Mouse (Mus musculus): ENCODE data around the gene Zmiz1. TPM values are rescaled to one million over a fixed set of nuclear protein-coding genes. Genes with fewer than 3 reads are reported as not detected.

Zmiz1 gene
- polyA plus RNA-seq, 1 experiment from 2014 or later = 57.0 TPM

DNA sequence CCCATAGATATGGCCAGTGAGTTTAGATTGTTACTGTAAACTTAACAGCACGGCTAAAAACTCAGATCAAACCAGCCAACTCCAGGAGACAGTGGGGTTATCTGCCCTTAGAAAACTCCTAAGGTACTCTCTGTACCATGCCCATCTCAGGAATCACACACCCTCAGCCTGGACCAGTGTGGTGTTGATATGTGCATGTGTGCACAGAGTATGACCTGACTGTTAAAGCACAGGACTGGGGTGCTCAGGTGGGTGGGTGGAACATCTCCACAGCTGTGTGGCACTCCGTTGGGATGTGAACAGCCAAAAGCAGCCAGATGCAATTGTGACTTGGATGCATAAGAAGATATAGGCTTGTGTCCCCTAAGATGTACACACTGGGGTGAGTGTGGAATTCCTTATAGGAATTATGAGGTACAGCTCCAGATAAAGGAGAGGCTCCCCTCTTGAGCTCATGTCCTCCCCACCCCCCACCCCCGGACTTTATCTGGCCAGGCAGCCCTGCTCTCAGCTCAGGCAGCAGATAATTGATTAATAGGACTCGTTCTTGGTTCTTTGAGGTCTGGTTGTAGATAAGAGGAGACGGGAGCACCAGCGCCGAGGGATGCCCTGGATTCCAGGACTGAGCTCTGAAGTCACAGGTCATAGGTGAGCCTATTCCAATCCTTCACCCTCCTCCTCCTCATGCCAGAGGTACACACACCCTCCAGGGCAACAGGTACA, 35.1 kb upstream of the Zmiz1 start:
- Histone ChIP-seq H3K27ac (ENCODE audit: low read depth, low read length) (no peak overlapping the region), H3K9ac (ENCODE audit: low read depth, low read length) (no peak overlapping the region)
- ATAC-seq (ENCODE audit: low FRiP score) = no peak

DNA sequence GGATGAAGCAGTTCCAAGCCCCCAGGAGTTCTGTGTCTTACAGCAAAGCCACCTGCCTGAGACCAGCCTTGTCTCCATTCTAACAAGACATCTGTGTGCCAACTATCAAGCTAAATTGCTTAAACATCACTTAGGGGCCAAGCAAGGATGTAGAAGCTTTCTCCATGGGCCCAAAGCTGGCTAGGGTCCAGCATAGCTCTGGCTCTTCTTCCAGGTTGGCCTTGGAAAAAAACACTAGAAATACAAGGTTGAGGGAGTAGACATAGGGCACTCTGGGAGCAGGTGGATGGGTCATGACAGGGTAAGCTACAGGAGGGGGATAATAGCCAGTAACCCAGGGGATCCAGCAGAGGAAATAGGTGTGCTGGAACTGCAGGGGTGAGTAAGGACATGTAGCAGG, 20.7 kb upstream of the Zmiz1 start:
- Histone ChIP-seq H3K27me3 (ENCODE audit: control insufficient read depth, insufficient read depth, low read length) (no peaks in the 10 kb centered on the region), H3K9me3 (ENCODE audit: control insufficient read depth, low read length) (no peaks in the 10 kb centered on the region), H3K4me2 (replicated peaks; ENCODE audit: low read depth, low read length) (no peak overlapping the region), H3K9ac (ENCODE audit: low read depth, low read length) (no peak overlapping the region), H3K4me1 (replicated peaks; ENCODE audit: control insufficient read depth, insufficient read depth, low read length) (no peaks in the 10 kb centered on the region), H3K36me3 (ENCODE audit: control insufficient read depth, insufficient read depth, low read length) (no peaks in the 10 kb centered on the region), H3K4me3 (ENCODE audit: low read depth, low read length) (no peak overlapping the region), H3K27ac (ENCODE audit: low read depth, low read length) (no peak overlapping the region)
- DNase-seq (ENCODE audit: low spot score) = no peak
- no peak for ATAC-seq (ENCODE audit: low FRiP score)

More for the DNA sequence above, 35.1 kb upstream of the Zmiz1 start:
- Histone ChIP-seq H3K36me3 (ENCODE audit: control insufficient read depth, insufficient read depth, low read length) (no peaks in the 10 kb centered on the region), H3K4me3 (ENCODE audit: low read depth, low read length) (no peak overlapping the region), H3K4me2 (replicated peaks; ENCODE audit: low read depth, low read length) (no peak overlapping the region), H3K9me3 (ENCODE audit: control insufficient read depth, low read length) (no peaks in the 10 kb centered on the region), H3K4me1 (replicated peaks; ENCODE audit: control insufficient read depth, insufficient read depth, low read length) (no peaks in the 10 kb centered on the region; the same call in 1 of the 2 replicates), H3K27me3 (ENCODE audit: control insufficient read depth, insufficient read depth, low read length) (no peaks in the 10 kb centered on the region)
- 75% methylated on average over 7 of the region's 7 CpGs for WGBS
- DNase-seq (ENCODE audit: low spot score) = no peak

DNA sequence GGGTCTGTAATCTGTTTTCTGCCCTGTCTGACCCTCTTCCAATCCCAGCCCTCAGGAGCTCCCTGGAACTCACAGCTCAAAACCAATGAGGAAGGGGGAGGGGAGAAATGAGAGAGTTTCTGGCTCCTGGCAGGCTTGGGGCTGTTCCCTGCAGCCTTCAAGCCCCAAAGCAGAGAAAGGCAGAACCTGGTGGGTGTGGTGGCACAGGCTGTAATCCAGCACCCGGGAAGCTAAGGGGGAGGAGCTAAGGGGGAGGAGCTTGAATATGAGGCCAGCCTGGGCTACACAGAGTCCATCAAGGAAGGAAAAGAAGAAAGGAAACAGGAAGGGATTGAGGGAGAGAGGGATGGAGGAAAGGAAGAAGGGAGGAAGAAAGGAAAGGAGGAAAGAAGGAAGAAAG, 18.9 kb upstream of the Zmiz1 start:
- H3K4me1 ChIP-seq (replicated peaks; ENCODE audit: control insufficient read depth, insufficient read depth, low read length) = no peaks in the 10 kb centered on the region
- H3K9me3 ChIP-seq (ENCODE audit: control insufficient read depth, low read length) = no peaks in the 10 kb centered on the region
- H3K27ac ChIP-seq (ENCODE audit: low read depth, low read length) = no peak overlapping the region
- no peak overlapping the region for H3K4me3 ChIP-seq (ENCODE audit: low read depth, low read length)
- 23% methylated on average over 1 of the region's 1 CpGs for WGBS
- ATAC-seq (ENCODE audit: low FRiP score) = no peak
- no peak overlapping the region for H3K9ac ChIP-seq (ENCODE audit: low read depth, low read length)
- H3K27me3 ChIP-seq (ENCODE audit: control insufficient read depth, insufficient read depth, low read length) = no peaks in the 10 kb centered on the region
- DNase-seq (ENCODE audit: low spot score) = no peak
- no peaks in the 10 kb centered on the region for H3K36me3 ChIP-seq (ENCODE audit: control insufficient read depth, insufficient read depth, low read length)
- H3K4me2 ChIP-seq (replicated peaks; ENCODE audit: low read depth, low read length) = no peak overlapping the region

DNA sequence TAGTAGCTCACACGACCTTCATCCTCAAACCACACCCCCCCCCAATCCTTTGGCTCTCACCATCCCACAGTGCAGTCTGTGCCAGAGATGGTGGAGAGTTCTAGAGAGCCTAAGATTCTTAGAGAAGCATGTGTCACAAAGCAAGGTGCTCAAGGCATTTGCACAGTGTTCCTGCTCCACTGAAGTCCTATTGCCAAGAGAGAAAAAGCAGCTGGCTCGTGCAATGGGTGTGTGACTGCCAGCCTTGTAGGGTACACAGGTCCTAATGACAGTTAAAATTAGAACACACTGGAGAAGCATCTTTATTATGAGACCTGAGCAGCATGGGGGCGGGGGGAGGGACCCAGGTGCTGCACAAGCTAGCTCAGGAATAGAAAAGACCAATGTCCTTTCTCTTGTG, 18.2 kb upstream of the Zmiz1 start:
- Histone ChIP-seq H3K36me3 (ENCODE audit: control insufficient read depth, insufficient read depth, low read length) (no peaks in the 10 kb centered on the region), H3K4me2 (replicated peaks; ENCODE audit: low read depth, low read length) (no peak overlapping the region), H3K4me1 (replicated peaks; ENCODE audit: control insufficient read depth, insufficient read depth, low read length) (no peaks in the 10 kb centered on the region), H3K27me3 (ENCODE audit: control insufficient read depth, insufficient read depth, low read length) (no peaks in the 10 kb centered on the region), H3K27ac (ENCODE audit: low read depth, low read length) (no peak overlapping the region), H3K9ac (ENCODE audit: low read depth, low read length) (no peak overlapping the region), H3K9me3 (ENCODE audit: control insufficient read depth, low read length) (no peaks in the 10 kb centered on the region), H3K4me3 (ENCODE audit: low read depth, low read length) (no peak overlapping the region)
- no peak for ATAC-seq (ENCODE audit: low FRiP score)
- 52% methylated on average over 3 of the region's 3 CpGs for WGBS
- no peak for DNase-seq (ENCODE audit: low spot score)

DNA sequence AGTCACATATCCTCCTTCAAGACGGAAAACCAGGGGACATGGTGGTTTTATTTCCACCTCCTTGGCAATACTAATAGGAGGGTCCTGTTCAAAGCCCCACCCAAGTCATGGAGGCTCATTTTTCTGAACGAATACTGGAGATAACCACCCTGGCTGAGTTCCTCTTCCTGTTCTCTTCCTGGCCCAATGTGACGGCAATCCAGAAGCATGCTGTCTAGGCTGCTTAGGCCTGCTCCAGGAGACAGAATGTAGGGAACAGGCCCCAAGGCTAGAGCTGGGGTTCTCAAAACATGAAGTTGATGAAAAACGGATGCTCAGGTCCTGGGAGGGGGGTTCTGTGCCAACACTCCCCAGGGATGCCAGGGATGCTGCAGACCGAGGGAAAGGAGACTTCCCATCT, 17.5 kb upstream of the Zmiz1 start:
- Histone ChIP-seq H3K9ac (ENCODE audit: low read depth, low read length) (no peak overlapping the region), H3K4me1 (replicated peaks; ENCODE audit: control insufficient read depth, insufficient read depth, low read length) (no peaks in the 10 kb centered on the region), H3K27ac (ENCODE audit: low read depth, low read length) (no peak overlapping the region), H3K4me2 (replicated peaks; ENCODE audit: low read depth, low read length) (no peak overlapping the region), H3K36me3 (ENCODE audit: control insufficient read depth, insufficient read depth, low read length) (no peaks in the 10 kb centered on the region), H3K27me3 (ENCODE audit: control insufficient read depth, insufficient read depth, low read length) (no peaks in the 10 kb centered on the region), H3K9me3 (ENCODE audit: control insufficient read depth, low read length) (no peaks in the 10 kb centered on the region), H3K4me3 (ENCODE audit: low read depth, low read length) (no peak overlapping the region)
- DNase-seq (ENCODE audit: low spot score) (no peak), ATAC-seq (ENCODE audit: low FRiP score) (no peak)
- 78% methylated on average over 5 of the region's 5 CpGs for WGBS

DNA sequence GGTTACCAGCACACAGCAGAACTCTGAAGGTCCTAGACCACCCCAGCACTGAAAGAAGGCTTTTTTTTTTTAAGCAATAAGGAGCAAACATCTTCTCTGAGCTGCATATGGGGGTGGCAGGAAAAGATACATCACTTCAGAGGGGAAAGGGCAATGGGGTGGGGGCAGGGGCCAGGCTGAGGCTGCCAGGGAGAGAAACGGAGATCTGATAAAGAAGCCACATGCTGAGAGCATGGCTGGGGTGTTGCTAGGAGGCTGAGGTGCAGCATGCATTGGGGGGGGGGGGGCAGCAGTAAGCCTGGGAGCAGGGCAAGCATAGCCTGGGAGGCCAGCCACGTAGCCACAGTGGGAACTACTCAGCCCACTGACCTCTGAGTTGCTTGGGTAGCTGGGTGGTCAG, 16.3 kb upstream of the Zmiz1 start:
- Histone ChIP-seq H3K9me3 (ENCODE audit: control insufficient read depth, low read length) (no peaks in the 10 kb centered on the region), H3K4me3 (ENCODE audit: low read depth, low read length) (no peak overlapping the region), H3K9ac (ENCODE audit: low read depth, low read length) (no peak overlapping the region), H3K27me3 (ENCODE audit: control insufficient read depth, insufficient read depth, low read length) (no peaks in the 10 kb centered on the region), H3K4me2 (replicated peaks; ENCODE audit: low read depth, low read length) (no peak overlapping the region), H3K27ac (ENCODE audit: low read depth, low read length) (no peak overlapping the region), H3K4me1 (replicated peaks; ENCODE audit: control insufficient read depth, insufficient read depth, low read length) (no peaks in the 10 kb centered on the region), H3K36me3 (ENCODE audit: control insufficient read depth, insufficient read depth, low read length) (no peaks in the 10 kb centered on the region)
- WGBS = 9% methylated on average over 2 of the region's 2 CpGs
- no peak for DNase-seq (ENCODE audit: low spot score)
- ATAC-seq (ENCODE audit: low FRiP score) = no peak

DNA sequence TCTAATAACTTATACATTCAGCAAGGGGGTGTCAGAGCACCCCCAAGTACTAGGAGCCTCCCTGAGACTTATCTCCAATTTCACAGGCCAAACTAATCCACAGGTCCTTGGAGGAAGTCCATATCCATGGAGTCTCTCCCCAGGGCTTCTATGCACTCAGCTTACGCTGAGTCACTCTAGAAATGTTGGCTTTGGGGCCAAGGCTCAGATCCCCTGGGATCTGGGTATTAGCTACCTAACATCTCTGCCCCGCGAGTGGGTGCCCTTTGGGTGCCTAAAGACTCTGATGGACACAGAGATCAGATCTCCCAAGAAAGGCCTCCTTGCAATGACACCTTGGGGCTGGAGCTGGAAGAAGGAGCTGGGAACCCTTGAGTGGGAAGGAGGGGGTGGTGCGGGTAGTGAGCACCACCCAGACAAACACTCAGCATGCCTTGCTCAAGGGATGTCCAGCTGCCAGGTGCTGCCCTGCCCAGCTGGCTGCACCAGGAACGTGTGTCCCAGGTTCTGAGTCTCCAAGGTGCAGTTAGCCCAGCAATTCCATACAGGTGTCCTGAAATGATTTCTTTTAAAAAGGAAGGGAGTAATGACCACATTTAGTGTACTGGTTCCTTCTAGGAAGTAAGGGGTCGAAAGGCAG, 11.7 kb upstream of the Zmiz1 start:
- ATAC-seq (ENCODE audit: low FRiP score) (no peak), DNase-seq (ENCODE audit: low spot score) (no peak)
- H3K4me1 ChIP-seq (replicated peaks; ENCODE audit: control insufficient read depth, insufficient read depth, low read length) = no peaks in the 10 kb centered on the region
- H3K27me3 ChIP-seq (ENCODE audit: control insufficient read depth, insufficient read depth, low read length) = no peaks in the 10 kb centered on the region
- H3K27ac ChIP-seq (ENCODE audit: low read depth, low read length) = no peak overlapping the region
- H3K36me3 ChIP-seq (ENCODE audit: control insufficient read depth, insufficient read depth, low read length) = no peaks in the 10 kb centered on the region
- H3K9me3 ChIP-seq (ENCODE audit: control insufficient read depth, low read length) = no peaks in the 10 kb centered on the region
- no peak overlapping the region for H3K9ac ChIP-seq (ENCODE audit: low read depth, low read length)
- 86% methylated on average over 6 of the region's 6 CpGs for WGBS
- no peak overlapping the region for H3K4me2 ChIP-seq (replicated peaks; ENCODE audit: low read depth, low read length)
- H3K4me3 ChIP-seq (ENCODE audit: low read depth, low read length) = no peak overlapping the region

DNA sequence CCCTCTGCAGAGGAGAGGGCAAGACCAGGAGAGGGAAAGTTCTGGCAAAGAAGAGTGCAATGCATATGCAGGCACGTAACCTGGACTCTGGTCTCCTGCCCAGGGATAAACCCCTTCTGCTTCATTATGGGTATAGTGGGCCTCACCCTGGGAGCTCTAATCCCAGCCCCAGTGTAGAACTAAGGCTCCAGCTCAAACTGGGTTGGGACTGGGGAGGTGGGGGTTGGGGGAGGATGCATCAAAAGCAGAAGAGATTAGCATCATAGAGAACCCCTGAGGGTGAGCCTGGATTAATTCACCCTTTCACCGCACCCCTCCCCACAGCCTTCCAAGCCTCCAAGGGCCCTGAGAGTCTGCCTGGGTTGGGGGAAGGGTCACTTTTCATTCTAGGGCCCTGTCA, 10.5 kb upstream of the Zmiz1 start:
- WGBS = 40% methylated on average over 2 of the region's 2 CpGs
- H3K9me3 ChIP-seq (ENCODE audit: control insufficient read depth, low read length) = no peaks in the 10 kb centered on the region
- no peaks in the 10 kb centered on the region for H3K27me3 ChIP-seq (ENCODE audit: control insufficient read depth, insufficient read depth, low read length)
- DNase-seq (ENCODE audit: low spot score) = no peak
- no peak overlapping the region for H3K9ac ChIP-seq (ENCODE audit: low read depth, low read length)
- H3K4me2 ChIP-seq (replicated peaks; ENCODE audit: low read depth, low read length) = no peak overlapping the region
- no peak overlapping the region for H3K27ac ChIP-seq (ENCODE audit: low read depth, low read length)
- H3K36me3 ChIP-seq (ENCODE audit: control insufficient read depth, insufficient read depth, low read length) = no peaks in the 10 kb centered on the region
- no peak overlapping the region for H3K4me3 ChIP-seq (ENCODE audit: low read depth, low read length)
- no peaks in the 10 kb centered on the region for H3K4me1 ChIP-seq (replicated peaks; ENCODE audit: control insufficient read depth, insufficient read depth, low read length)
- ATAC-seq (ENCODE audit: low FRiP score) = no peak

DNA sequence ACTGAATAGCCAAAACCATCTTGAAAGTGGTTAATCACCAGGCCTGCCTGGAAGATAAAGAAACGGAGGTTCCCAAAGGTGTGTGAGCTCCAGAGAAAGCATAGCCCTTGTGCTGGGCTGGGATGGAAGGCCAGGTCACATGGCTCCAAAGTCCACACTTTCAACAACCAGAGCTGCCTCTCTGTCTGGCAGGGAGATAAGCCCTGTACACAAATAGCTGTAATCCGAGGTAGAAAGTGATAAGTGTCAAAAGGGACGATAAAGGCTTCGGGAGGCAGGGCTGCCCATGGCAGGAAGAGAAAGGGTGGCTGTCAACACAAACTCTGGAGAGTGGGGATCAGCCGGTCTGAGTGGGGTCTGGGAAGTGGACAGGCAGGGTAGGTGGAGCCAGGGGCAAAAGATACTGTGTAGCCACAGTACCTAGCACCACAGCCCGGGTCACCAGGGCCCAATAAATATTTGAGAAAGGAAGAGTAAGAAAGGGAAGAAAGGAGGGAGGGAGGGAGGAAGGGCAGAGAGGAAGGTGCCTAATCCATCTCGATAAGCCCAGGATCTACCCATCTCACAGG, 7.8 kb upstream of the Zmiz1 start:
- Histone ChIP-seq H3K4me3 (ENCODE audit: low read depth, low read length) (no peak overlapping the region), H3K36me3 (ENCODE audit: control insufficient read depth, insufficient read depth, low read length) (no peaks in the 10 kb centered on the region), H3K4me2 (replicated peaks; ENCODE audit: low read depth, low read length) (no peak overlapping the region), H3K9me3 (ENCODE audit: control insufficient read depth, low read length) (no peaks in the 10 kb centered on the region), H3K27ac (ENCODE audit: low read depth, low read length) (no peak overlapping the region), H3K4me1 (replicated peaks; ENCODE audit: control insufficient read depth, insufficient read depth, low read length) (no peaks in the 10 kb centered on the region; the same call in 1 of the 2 replicates), H3K9ac (ENCODE audit: low read depth, low read length) (no peak overlapping the region), H3K27me3 (ENCODE audit: control insufficient read depth, insufficient read depth, low read length) (no peaks in the 10 kb centered on the region)
- ATAC-seq (ENCODE audit: low FRiP score) (no peak), DNase-seq (ENCODE audit: low spot score) (no peak)
- WGBS = 60% methylated on average over 7 of the region's 7 CpGs

All from hindbrain, embryonic 11.5 days (tissue).